Mouse (Mus musculus): Measurements from ENCODE around the gene Eri3.

DNA sequence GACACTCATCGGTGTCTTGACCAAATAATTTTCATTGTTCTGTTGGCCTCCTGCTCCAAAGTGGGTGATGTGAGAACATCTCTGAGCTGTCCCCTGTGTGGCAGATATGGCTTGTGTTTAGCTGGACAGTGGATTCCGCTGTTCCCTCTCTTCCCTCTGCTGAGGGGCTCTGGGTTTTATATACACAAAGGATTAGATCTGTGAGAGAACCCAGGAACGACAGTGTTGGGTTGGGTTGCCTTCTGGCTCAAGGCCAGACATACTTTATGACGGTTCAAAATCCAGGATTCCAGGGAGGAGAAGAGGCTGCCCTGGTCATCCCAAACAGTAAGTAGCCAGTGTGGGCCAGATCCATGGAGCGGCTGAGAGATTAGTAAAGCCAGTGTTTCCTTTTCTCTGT is 83.4 kb downstream of the Eri3 start:
- TF ChIP-seq CTCF (IDR thresholded peaks at IDR 0.05; ENCODE audit: insufficient read depth, low read depth, low read length) = no peak
- no peak for TF ChIP-seq POLR2A (IDR thresholded peaks at IDR 0.05; ENCODE audit: insufficient read depth, low read depth, low read length)
